Mouse (Mus musculus): ENCODE results near the gene Ubac2. TPM values are rescaled to one million over a fixed set of nuclear protein-coding genes. Genes with fewer than 3 reads are reported as not detected.
A peak's percentile ranks its signal among the peaks of the same experiment; 100 is the strongest.

The Ubac2 gene
- polyA plus RNA-seq, 1 experiment from 2014 or later, result 59.3 TPM

- no peaks in the 10 kb centered on the region for H3K27me3 ChIP-seq (replicated peaks)
- H3K9me3 ChIP-seq, result no peaks in the 10 kb centered on the region
- no peaks in the 10 kb centered on the region for H3K36me3 ChIP-seq
- H3K27ac ChIP-seq, result no peak overlapping the region
- ATAC-seq, result 0 out of 2 replicates have a peak, but pooled peaks have one; percentile 42
- peaks cover 5% of the 10 kb centered on the region; the same call in 1 of the 2 replicates for H3K4me1 ChIP-seq (replicated peaks)
- H3K4me3 ChIP-seq (replicated peaks), result no peak overlapping the region
- 61% methylated on average over 4 of the region's 4 CpGs for WGBS
- H3K4me2 ChIP-seq (replicated peaks), result no peak overlapping the region
- H3K9ac ChIP-seq, result no peak overlapping the region
Measured at GRCm38 (mm10) chr14:121967095-121967494, 88.7 kb downstream of the Ubac2 start.

DNA sequence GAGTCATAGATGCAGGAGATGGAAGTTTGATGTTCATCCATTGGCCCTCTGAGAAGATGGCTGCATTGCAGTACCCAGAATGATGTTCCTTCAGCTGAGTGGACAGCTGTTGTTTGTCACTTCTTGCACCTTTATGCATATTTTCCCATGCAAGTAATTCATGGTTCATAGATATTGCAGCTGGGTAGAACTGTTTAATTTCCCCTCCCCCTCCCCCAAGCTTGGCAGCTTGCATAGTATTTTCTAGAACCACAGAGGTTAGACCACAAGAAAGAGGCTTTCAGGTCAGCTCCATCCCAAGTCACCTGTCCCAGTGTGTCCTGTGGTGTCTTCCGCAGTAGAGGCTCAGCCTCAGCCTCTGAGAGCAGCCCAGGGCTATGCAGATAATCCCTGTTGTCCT is 92.0 kb downstream of the Ubac2 start:
- Histone ChIP-seq H3K4me2 (replicated peaks) (no peak overlapping the region), H3K9me3 (no peaks in the 10 kb centered on the region), H3K4me1 (replicated peaks) (no peaks in the 10 kb centered on the region), H3K9ac (no peak overlapping the region), H3K27me3 (replicated peaks) (no peaks in the 10 kb centered on the region), H3K27ac (no peak overlapping the region), H3K4me3 (replicated peaks) (no peak overlapping the region), H3K36me3 (no peaks in the 10 kb centered on the region)
- 88% methylated on average over 1 of the region's 1 CpGs for WGBS
- ATAC-seq, result no peak

DNA sequence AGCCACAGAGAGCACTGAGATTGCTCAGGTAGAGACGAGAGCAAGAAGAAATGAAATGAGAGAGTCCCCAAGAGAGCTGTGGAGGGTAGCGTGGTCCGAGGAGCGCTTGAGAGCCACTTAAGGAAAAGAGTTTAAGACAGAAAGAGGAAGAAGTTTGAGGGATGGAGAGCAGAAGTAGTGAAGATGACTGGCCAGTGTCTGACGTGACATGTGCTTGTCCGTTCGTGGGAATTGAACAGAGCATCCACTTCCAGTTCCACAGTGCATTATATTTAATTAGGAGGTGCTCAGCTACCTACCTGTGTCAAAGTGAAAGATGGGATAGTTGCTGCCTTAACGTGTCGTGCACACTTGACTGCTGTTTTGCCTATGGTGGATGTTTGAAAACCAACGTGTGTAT is 94.7 kb downstream of the Ubac2 start:
- no peak for ATAC-seq
- WGBS, result 86% methylated on average over 10 of the region's 10 CpGs
- H3K9me3 ChIP-seq, result no peaks in the 10 kb centered on the region

DNA sequence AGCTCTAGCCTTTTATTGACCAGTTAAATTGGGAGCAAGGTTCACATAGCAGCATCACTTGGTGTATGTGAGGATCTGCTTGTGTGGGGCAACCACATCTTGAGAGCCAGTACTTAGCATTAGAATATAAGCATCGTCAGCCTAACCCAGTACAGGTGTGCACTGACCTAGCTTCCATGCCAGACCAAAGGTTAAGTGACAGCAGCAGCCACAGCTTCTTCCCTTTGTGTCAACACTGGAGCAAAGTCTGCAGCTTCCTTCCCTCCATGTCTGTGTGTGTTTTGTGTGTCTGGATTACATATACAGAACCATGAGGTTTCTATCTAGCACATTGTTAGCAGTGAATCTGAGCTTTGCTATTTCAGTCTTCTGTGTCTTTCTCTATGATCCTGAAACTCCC is 103.1 kb downstream of the Ubac2 start:
- H3K27me3 ChIP-seq (replicated peaks), result no peaks in the 10 kb centered on the region
- H3K4me2 ChIP-seq (replicated peaks), result no peak overlapping the region
- H3K9ac ChIP-seq, result no peak overlapping the region
- H3K4me1 ChIP-seq (replicated peaks), result no peaks in the 10 kb centered on the region; the same call in 1 of the 2 replicates
- no peak overlapping the region for H3K27ac ChIP-seq
- no peaks in the 10 kb centered on the region for H3K9me3 ChIP-seq
- 73% methylated on average over 1 of the region's 1 CpGs for WGBS
- ATAC-seq, result no peak
- H3K36me3 ChIP-seq, result no peaks in the 10 kb centered on the region
- no peak overlapping the region for H3K4me3 ChIP-seq (replicated peaks)

More for the DNA sequence above, 94.7 kb downstream of the Ubac2 start:
- H3K36me3 ChIP-seq, result no peaks in the 10 kb centered on the region
- no peak overlapping the region for H3K27ac ChIP-seq
- no peak overlapping the region for H3K9ac ChIP-seq
- no peak overlapping the region for H3K4me3 ChIP-seq (replicated peaks)
- H3K4me1 ChIP-seq (replicated peaks), result no peaks in the 10 kb centered on the region
- H3K4me2 ChIP-seq (replicated peaks), result no peak overlapping the region
- H3K27me3 ChIP-seq (replicated peaks), result no peaks in the 10 kb centered on the region

DNA sequence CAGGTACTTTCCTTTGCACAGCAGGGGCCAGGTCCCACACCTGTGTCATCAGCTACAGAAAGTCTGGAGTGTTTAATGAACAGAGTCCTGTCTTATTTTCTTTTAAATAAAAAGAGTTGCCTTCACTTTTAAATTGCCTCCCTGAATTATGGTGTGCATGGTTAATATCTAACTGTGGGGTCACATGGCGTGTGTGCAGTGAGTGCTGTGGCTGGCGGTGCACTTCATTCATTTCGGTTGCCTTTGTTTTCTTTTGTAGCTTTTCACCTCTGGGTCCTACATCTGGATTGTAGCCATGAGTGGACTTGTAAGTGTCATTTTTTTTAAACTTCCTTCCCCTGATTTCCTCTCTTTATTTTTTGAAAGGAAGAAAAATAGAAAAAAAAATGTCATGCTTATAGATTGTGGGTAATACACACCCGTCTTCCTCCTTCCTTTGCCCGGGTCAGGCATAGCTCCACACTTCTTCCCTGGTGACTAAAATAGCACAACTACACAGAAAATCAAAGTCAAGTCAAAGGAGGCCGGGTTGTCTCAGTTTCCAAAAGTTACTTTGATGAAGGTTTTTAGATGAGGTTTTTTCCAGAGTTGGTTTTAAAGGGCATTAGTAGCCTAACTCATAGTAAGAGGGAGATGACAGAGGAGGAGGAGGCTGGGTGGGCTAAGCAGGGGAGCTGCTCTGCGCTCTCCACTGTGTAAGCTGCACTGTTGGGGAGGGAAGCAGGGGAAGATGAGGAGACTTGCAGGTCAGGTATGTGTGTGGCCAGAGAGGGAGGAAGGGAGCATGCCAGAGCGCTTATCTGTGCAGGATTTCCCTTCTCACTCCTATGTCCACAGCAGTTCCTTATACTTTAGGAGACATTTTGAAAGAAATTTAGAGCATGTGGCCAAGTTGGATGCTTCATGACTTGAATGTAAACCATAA is 104.9 kb downstream of the Ubac2 start:
- H3K9me3 ChIP-seq, result no peaks in the 10 kb centered on the region
- no peaks in the 10 kb centered on the region for H3K36me3 ChIP-seq
- no peaks in the 10 kb centered on the region; the same call in 1 of the 2 replicates for H3K4me1 ChIP-seq (replicated peaks)
- H3K9ac ChIP-seq, result no peak overlapping the region
- peak overlapping the region; percentile 29; the same call in 1 of the 2 replicates for H3K27ac ChIP-seq
- no peak overlapping the region for H3K4me3 ChIP-seq (replicated peaks)
- ATAC-seq, result peak; percentile 81
- no peaks in the 10 kb centered on the region for H3K27me3 ChIP-seq (replicated peaks)
- peak overlapping the region; percentile 4; the same call in 1 of the 2 replicates for H3K4me2 ChIP-seq (replicated peaks)
- WGBS, result 44% methylated on average over 8 of the region's 8 CpGs

- H3K27ac ChIP-seq, result no peak overlapping the region
- no peak for ATAC-seq
- no peaks in the 10 kb centered on the region; the same call in 1 of the 2 replicates for H3K4me1 ChIP-seq (replicated peaks)
- WGBS, result 77% methylated on average over 3 of the region's 3 CpGs
- H3K27me3 ChIP-seq (replicated peaks), result no peaks in the 10 kb centered on the region
- H3K9ac ChIP-seq, result no peak overlapping the region
- H3K4me2 ChIP-seq (replicated peaks), result no peak overlapping the region
- no peaks in the 10 kb centered on the region for H3K9me3 ChIP-seq
- H3K4me3 ChIP-seq (replicated peaks), result no peak overlapping the region
- H3K36me3 ChIP-seq, result no peaks in the 10 kb centered on the region
Measured at GRCm38 (mm10) chr14:121985477-121985876, 107.1 kb downstream of the Ubac2 start.

DNA sequence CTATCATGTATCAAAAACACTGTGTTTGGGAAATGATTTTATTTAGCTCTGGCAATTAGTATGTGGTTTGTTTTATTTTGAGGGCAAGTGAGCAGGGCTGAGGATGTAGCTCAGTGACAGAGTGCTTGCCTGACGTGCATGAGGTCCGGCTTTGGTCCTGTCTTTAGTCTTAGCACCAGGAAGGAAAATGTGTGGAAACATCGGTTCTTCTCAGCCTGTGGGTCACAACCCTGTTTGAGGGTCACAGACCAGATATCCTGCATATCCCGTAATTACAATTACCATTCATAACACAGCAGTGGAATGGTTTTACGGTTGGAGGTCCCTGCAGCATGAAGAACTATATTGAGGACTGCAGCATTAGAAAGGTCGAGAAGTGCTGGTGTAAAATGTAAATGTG is 107.6 kb downstream of the Ubac2 start:
- Histone ChIP-seq H3K27ac (no peak overlapping the region), H3K9me3 (no peaks in the 10 kb centered on the region), H3K36me3 (no peaks in the 10 kb centered on the region), H3K27me3 (replicated peaks) (no peaks in the 10 kb centered on the region), H3K4me1 (replicated peaks) (no peaks in the 10 kb centered on the region; the same call in 1 of the 2 replicates), H3K4me2 (replicated peaks) (no peak overlapping the region), H3K4me3 (replicated peaks) (no peak overlapping the region), H3K9ac (no peak overlapping the region)
- no peak for ATAC-seq
- WGBS, result 80% methylated on average over 6 of the region's 6 CpGs

GRCm38 (mm10) chr14:121987287-121987686 is 108.9 kb downstream of the Ubac2 start:
- H3K27me3 ChIP-seq (replicated peaks), result no peaks in the 10 kb centered on the region
- H3K4me3 ChIP-seq (replicated peaks), result no peak overlapping the region
- H3K9me3 ChIP-seq, result no peaks in the 10 kb centered on the region
- H3K36me3 ChIP-seq, result no peaks in the 10 kb centered on the region
- H3K4me2 ChIP-seq (replicated peaks), result no peak overlapping the region
- no peak overlapping the region for H3K27ac ChIP-seq
- no peaks in the 10 kb centered on the region; the same call in 1 of the 2 replicates for H3K4me1 ChIP-seq (replicated peaks)
- 67% methylated on average over 1 of the region's 1 CpGs for WGBS
- ATAC-seq, result no peak
- H3K9ac ChIP-seq, result no peak overlapping the region

DNA sequence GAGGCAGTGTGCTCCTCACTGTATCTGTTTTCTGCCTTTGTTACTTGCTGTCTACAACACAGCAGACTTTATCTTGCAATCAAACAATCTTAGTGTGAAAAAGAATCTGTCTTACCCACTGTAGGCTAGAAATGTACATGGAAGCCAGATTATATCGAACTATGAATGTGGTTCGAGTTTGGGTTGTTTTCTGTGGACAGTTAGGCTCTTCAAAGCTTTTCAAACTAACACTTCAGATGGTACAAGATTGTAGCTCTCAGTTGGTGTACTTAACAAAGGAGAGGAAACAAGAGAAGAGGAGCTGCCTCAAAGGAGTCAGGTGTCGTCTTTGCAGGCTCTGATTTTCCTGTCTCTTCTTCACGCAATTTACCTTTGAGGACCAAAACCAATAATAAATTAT is 109.3 kb downstream of the Ubac2 start:
- WGBS, result 79% methylated on average over 4 of the region's 4 CpGs

DNA sequence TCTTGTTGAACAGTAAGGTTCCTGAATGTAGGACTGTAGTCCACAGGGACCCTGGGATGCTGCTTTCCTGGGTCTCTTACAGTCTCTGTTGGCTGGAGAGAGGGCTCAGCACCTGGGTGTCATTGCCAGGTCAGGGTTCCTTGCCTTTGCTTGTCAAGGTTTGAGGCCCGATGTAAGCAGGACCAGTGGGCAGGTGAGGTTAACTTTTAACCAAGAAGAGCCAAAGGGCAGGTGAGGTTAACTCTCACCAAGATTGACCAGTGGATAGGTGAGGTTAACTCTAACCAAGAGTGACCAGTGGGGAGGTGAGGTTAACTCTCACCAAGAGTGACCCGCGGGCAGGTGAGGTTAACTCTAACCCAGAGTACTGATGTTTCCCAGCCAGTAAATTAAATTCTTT is 110.9 kb downstream of the Ubac2 start:
- Histone ChIP-seq H3K27me3 (replicated peaks) (no peaks in the 10 kb centered on the region), H3K36me3 (peaks cover 3% of the 10 kb centered on the region; the same call in 1 of the 2 replicates), H3K9ac (no peak overlapping the region), H3K9me3 (no peaks in the 10 kb centered on the region), H3K4me3 (replicated peaks) (no peak overlapping the region), H3K4me1 (replicated peaks) (no peaks in the 10 kb centered on the region), H3K4me2 (replicated peaks) (no peak overlapping the region), H3K27ac (no peak overlapping the region)
- ATAC-seq, result no peak
- 79% methylated on average over 3 of the region's 3 CpGs for WGBS

More for the DNA sequence above, 109.3 kb downstream of the Ubac2 start:
- H3K27me3 ChIP-seq (replicated peaks), result no peaks in the 10 kb centered on the region
- H3K4me2 ChIP-seq (replicated peaks), result no peak overlapping the region
- no peak overlapping the region for H3K4me3 ChIP-seq (replicated peaks)
- H3K4me1 ChIP-seq (replicated peaks), result no peaks in the 10 kb centered on the region; the same call in 1 of the 2 replicates
- no peaks in the 10 kb centered on the region for H3K36me3 ChIP-seq
- ATAC-seq, result no peak
- no peak overlapping the region for H3K27ac ChIP-seq
- no peaks in the 10 kb centered on the region for H3K9me3 ChIP-seq
- H3K9ac ChIP-seq, result no peak overlapping the region

GRCm38 (mm10) chr14:121989869-121990268 is 111.4 kb downstream of the Ubac2 start:
- Histone ChIP-seq H3K4me3 (replicated peaks) (no peak overlapping the region), H3K4me2 (replicated peaks) (no peak overlapping the region), H3K36me3 (peaks cover 3% of the 10 kb centered on the region; the same call in 1 of the 2 replicates), H3K4me1 (replicated peaks) (no peaks in the 10 kb centered on the region), H3K9ac (no peak overlapping the region), H3K27ac (no peak overlapping the region), H3K27me3 (replicated peaks) (no peaks in the 10 kb centered on the region), H3K9me3 (no peaks in the 10 kb centered on the region)
- no peak for ATAC-seq
- 90% methylated on average over 3 of the region's 3 CpGs for WGBS

DNA sequence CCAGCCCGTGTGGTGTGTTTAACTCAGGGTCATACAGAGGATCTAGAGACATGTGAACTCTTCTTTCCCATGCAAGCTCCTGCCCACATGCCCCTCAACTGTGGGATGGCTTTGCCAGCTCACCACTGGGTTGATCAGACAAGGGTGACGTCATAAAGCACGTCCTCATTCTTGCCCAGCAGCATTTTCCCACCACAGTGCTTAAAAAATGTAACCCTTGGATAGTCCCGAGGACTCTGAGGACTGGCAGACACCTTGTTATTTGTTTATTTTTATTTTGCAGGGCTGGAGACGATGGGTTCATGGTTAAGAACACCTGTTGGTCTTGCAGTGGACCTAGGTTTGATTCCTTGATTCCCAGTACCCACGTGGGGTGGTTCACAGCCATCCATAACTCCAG is 112.5 kb downstream of the Ubac2 start:
- 77% methylated on average over 6 of the region's 6 CpGs for WGBS
- Histone ChIP-seq H3K36me3 (peaks cover 3% of the 10 kb centered on the region; the same call in 1 of the 2 replicates), H3K4me1 (replicated peaks) (no peaks in the 10 kb centered on the region), H3K27me3 (replicated peaks) (no peaks in the 10 kb centered on the region), H3K27ac (no peak overlapping the region), H3K9me3 (no peaks in the 10 kb centered on the region), H3K4me3 (replicated peaks) (no peak overlapping the region), H3K4me2 (replicated peaks) (no peak overlapping the region), H3K9ac (no peak overlapping the region)
- ATAC-seq, result no peak

DNA sequence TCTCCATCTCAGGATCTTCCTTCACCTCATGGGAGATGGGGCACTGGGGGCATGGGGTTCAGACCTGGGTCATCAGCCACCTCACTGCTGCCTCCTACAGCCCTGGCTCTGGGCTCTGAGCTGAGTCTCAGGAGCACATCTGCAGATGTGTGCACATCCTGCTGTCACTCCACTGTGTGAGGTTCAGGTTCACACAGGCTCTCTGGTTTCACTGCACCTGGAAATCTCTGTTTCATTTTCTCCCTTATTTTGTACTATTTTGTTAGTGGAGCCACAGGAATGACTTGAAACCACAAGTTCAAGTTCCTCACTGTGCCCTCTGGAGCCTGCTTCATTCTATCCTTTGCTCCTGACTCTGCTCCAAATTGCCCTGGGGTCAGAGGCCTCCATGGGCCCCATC is 113.5 kb downstream of the Ubac2 start:
- H3K4me2 ChIP-seq (replicated peaks), result no peak overlapping the region
- peaks cover 3% of the 10 kb centered on the region; the same call in 1 of the 2 replicates for H3K36me3 ChIP-seq
- no peak for ATAC-seq
- H3K4me3 ChIP-seq (replicated peaks), result no peak overlapping the region
- H3K9ac ChIP-seq, result no peak overlapping the region
- no peaks in the 10 kb centered on the region for H3K27me3 ChIP-seq (replicated peaks)
- H3K9me3 ChIP-seq, result no peaks in the 10 kb centered on the region
- no peak overlapping the region for H3K27ac ChIP-seq
- no peaks in the 10 kb centered on the region for H3K4me1 ChIP-seq (replicated peaks)
